Mouse (Mus musculus): Measurements from ENCODE around the gene Ptpn23. TPM values are rescaled to one million over a fixed set of nuclear protein-coding genes. Genes with fewer than 3 reads are reported as not detected.
"Not testable (repeated sequence)": the region's sequence is repeated elsewhere in the genome, so short reads cannot be mapped to it uniquely, and the experiment has no call there.

The Ptpn23 gene
- total and polyA plus RNA-seq, 3 experiments: 7.3 to 40.1 TPM; not detected in 1

- H3K9ac ChIP-seq (ENCODE audit: control insufficient read depth, low read depth, low read length, poor library complexity, severe bottlenecking); H3K27me3 ChIP-seq (ENCODE audit: control insufficient read depth in 1 of 2, insufficient read depth in 2 of 2, low read length in 2 of 2); H3K4me1 ChIP-seq (ENCODE audit: control insufficient read depth in 1 of 2, insufficient read depth in 2 of 2, low read length in 2 of 2); H3K36me3 ChIP-seq (ENCODE audit: control insufficient read depth in 1 of 2, insufficient read depth in 2 of 2, low read length in 2 of 2); H3K4me3 ChIP-seq (ENCODE audit: control insufficient read depth in 1 of 2, insufficient read depth in 1 of 2, low read depth in 2 of 2, low read length in 2 of 2); H3K9me3 ChIP-seq (replicated peaks; ENCODE audit: insufficient read depth, low read length); H3K27ac ChIP-seq (ENCODE audit: control insufficient read depth, low read depth, low read length): not testable (repeated sequence)
- TF ChIP-seq CTCF (IDR thresholded peaks at IDR 0.05 in 2 of 3, conservative IDR thresholded peaks at IDR 0.05 in 1 of 3; ENCODE audit: control insufficient read depth in 1 of 3, insufficient read depth in 1 of 3, low read depth in 2 of 3, low read length in 3 of 3, poor library complexity in 1 of 3, severe bottlenecking in 1 of 3) (peak; percentile 15 to 53 (median 33); a peak in 5 of 6 replicates), SMC3 (IDR thresholded peaks at IDR 0.05; ENCODE audit: low read depth, low read length) (peak; percentile 40; the same call in 1 of the 2 replicates), MYC (IDR thresholded peaks at IDR 0.05; ENCODE audit: low read depth, low read length) (0 out of 2 replicates have a peak, but pooled peaks have one; percentile 50), RAD21 (IDR thresholded peaks at IDR 0.05; ENCODE audit: low read depth, low read length) (peak; percentile 13)
- peaks cover 34% of the 10 kb centered on the region for H3K79me2 ChIP-seq (ENCODE audit: control insufficient read depth, insufficient read depth, low read length, poor library complexity)
- peak; percentile 52 for DNase-seq (ENCODE audit: low read depth, low spot score)
Measured at GRCm38 (mm10) chr9:110403240-110403639, 4.8 kb downstream of the Ptpn23 start.

- Histone ChIP-seq H3K4me3 (ENCODE audit: control insufficient read depth in 1 of 2, insufficient read depth in 1 of 2, low read depth in 2 of 2, low read length in 2 of 2) (no peak overlapping the region), H3K27ac (ENCODE audit: control insufficient read depth, low read depth, low read length) (no peak overlapping the region), H3K79me2 (ENCODE audit: control insufficient read depth, insufficient read depth, low read length, poor library complexity) (peaks cover 32% of the 10 kb centered on the region), H3K36me3 (ENCODE audit: control insufficient read depth in 1 of 2, insufficient read depth in 2 of 2, low read length in 2 of 2) (peaks cover 8 to 10% of the 10 kb centered on the region in 2 experiments), H3K27me3 (ENCODE audit: control insufficient read depth in 1 of 2, insufficient read depth in 2 of 2, low read length in 2 of 2) (no peaks in the 10 kb centered on the region), H3K4me1 (ENCODE audit: control insufficient read depth in 1 of 2, insufficient read depth in 2 of 2, low read length in 2 of 2) (peaks cover 0 to 7% of the 10 kb centered on the region in 2 experiments; a peak in 3 of 4 replicates), H3K9ac (ENCODE audit: control insufficient read depth, low read depth, low read length, poor library complexity, severe bottlenecking) (no peak overlapping the region), H3K9me3 (replicated peaks; ENCODE audit: insufficient read depth, low read length) (no peaks in the 10 kb centered on the region)
- TF ChIP-seq MEF2A (IDR thresholded peaks at IDR 0.05; ENCODE audit: extremely low read depth, insufficient replicate concordance, low read depth, low read length, poor library complexity, severe bottlenecking) (no peak), CTCF (IDR thresholded peaks at IDR 0.05 in 2 of 3, conservative IDR thresholded peaks at IDR 0.05 in 1 of 3; ENCODE audit: control insufficient read depth in 1 of 3, insufficient read depth in 1 of 3, low read depth in 2 of 3, low read length in 3 of 3, poor library complexity in 1 of 3, severe bottlenecking in 1 of 3) (no peak), POLR2AphosphoS2 (IDR thresholded peaks at IDR 0.05; ENCODE audit: low read length) (no peak), TCF12 (IDR thresholded peaks at IDR 0.05; ENCODE audit: low read depth, low read length) (no peak), MYB (IDR thresholded peaks at IDR 0.05; ENCODE audit: low read depth, low read length) (no peak), EP300 (IDR thresholded peaks at IDR 0.05; ENCODE audit: low read depth in 1 of 2, low read length in 2 of 2) (no peak), E2F4 (IDR thresholded peaks at IDR 0.05; ENCODE audit: borderline replicate concordance, low read depth, low read length) (no peak), RAD21 (IDR thresholded peaks at IDR 0.05; ENCODE audit: low read depth, low read length) (no peak), GATA1 (IDR thresholded peaks at IDR 0.05; ENCODE audit: low read depth, low read length) (no peak), ZC3H11A (IDR thresholded peaks at IDR 0.05; ENCODE audit: low read depth, low read length) (no peak)
- DNase-seq (ENCODE audit: low read depth, low spot score): no peak
Measured at GRCm38 (mm10) chr9:110402731-110403130, 5.3 kb downstream of the Ptpn23 start.

DNA sequence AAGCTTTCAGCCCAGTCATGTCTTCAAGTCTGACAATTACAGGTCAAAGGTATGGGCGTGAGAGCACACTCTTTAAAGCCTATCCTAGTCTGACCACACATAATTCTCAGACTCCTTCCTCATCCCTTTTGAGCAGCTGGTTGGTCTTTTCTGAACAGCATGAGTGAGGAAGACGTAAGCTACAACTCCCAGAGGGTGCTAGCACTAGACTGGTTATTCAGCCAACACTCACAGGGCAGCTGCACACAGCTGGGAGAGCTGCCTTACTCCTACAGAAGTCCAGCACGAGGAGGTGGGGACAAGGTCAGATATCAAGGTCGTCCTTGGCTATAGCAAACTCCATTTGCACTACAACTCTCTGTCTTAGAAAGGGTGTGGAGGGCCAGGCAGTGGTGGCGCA, 7.4 kb downstream of the Ptpn23 start:
- no peaks in the 10 kb centered on the region for H3K9me3 ChIP-seq (replicated peaks; ENCODE audit: insufficient read depth, low read length)
- H3K27ac ChIP-seq (ENCODE audit: control insufficient read depth, low read depth, low read length): no peak overlapping the region
- TF ChIP-seq TAL1 (IDR thresholded peaks at IDR 0.05; ENCODE audit: low read length): no peak
- no peak for TF ChIP-seq SMC3 (IDR thresholded peaks at IDR 0.05; ENCODE audit: low read depth, low read length)
- DNase-seq (ENCODE audit: low read depth, low spot score): no peak
- H3K27me3 ChIP-seq (ENCODE audit: control insufficient read depth in 1 of 2, insufficient read depth in 2 of 2, low read length in 2 of 2): no peaks in the 10 kb centered on the region
- peaks cover 15% of the 10 kb centered on the region for H3K79me2 ChIP-seq (ENCODE audit: control insufficient read depth, insufficient read depth, low read length, poor library complexity)
- H3K4me3 ChIP-seq (ENCODE audit: control insufficient read depth in 1 of 2, insufficient read depth in 1 of 2, low read depth in 2 of 2, low read length in 2 of 2): no peak overlapping the region
- H3K4me1 ChIP-seq (ENCODE audit: control insufficient read depth in 1 of 2, insufficient read depth in 2 of 2, low read length in 2 of 2): no peaks in the 10 kb centered on the region
- H3K9ac ChIP-seq (ENCODE audit: control insufficient read depth, low read depth, low read length, poor library complexity, severe bottlenecking): no peak overlapping the region
- H3K36me3 ChIP-seq (ENCODE audit: control insufficient read depth in 1 of 2, insufficient read depth in 2 of 2, low read length in 2 of 2): peaks cover 3 to 10% of the 10 kb centered on the region in 2 experiments; a peak in 3 of 4 replicates

Measured in MEL (cell line).